Mouse (Mus musculus) myocyte (in vitro differentiated cells): ENCODE data around the gene Acsf3. TPM values are rescaled to one million over a fixed set of nuclear protein-coding genes. Genes with fewer than 3 reads are reported as not detected.

Source experiments
- H3K27me3 ChIP-seq: one replicate; pipeline ENCODE4 v1.6.1; 2011; ENCODE audit not compliant: control insufficient read depth, insufficient read depth, insufficient read length
- H3K36me3 ChIP-seq: one replicate; pipeline ENCODE4 v1.6.1; 2011; ENCODE audit not compliant: control insufficient read depth, insufficient read depth
- H3K4me2 ChIP-seq: one replicate; pipeline ENCODE4 v1.6.1; 2011; ENCODE audit warnings: low read depth, control low read depth
- H3K4me3 ChIP-seq: one replicate; pipeline ENCODE4 v1.5.1; 2011; ENCODE audit warnings: mild to moderate bottlenecking, control low read depth, moderate library complexity
- H3K79me2 ChIP-seq: one replicate; pipeline ENCODE4 v1.6.1; 2011; ENCODE audit not compliant: control insufficient read depth, insufficient read depth
- H3ac ChIP-seq: one replicate; pipeline ENCODE4 v1.6.1; 2011; ENCODE audit not compliant: control insufficient read depth, insufficient read length
- CEBPB ChIP-seq: IDR thresholded peaks from 2 replicates; pipeline ENCODE4 v1.6.1; 2011; ENCODE audit warnings: mild to moderate bottlenecking, moderate library complexity; ENCODE audit not compliant: poor library complexity, insufficient read depth, severe bottlenecking
- E2F4 ChIP-seq: IDR thresholded peaks from one replicate; pipeline ENCODE4 v1.6.1; 2011; ENCODE audit warnings: mild to moderate bottlenecking, control low read depth, moderate library complexity; ENCODE audit not compliant: insufficient read depth
- MAX ChIP-seq: IDR thresholded peaks from one replicate; pipeline ENCODE4 v1.6.1; 2011; ENCODE audit warnings: low read depth, mild to moderate bottlenecking, control low read depth
- MYOD1 ChIP-seq, 3 experiments: IDR thresholded peaks; one replicate each; pipeline ENCODE4 v1.6.1; 2011; ENCODE audit warnings: control low read depth in 2 of 3, low read depth in 2 of 3, mild to moderate bottlenecking in 2 of 3, moderate library complexity in 1 of 3; ENCODE audit not compliant: insufficient read length in 2 of 3, control insufficient read depth in 1 of 3
- MYOG ChIP-seq, 3 experiments: IDR thresholded peaks; one replicate each; pipeline ENCODE4 v1.6.1; 2011; ENCODE audit warnings: control low read depth in 2 of 3, low read depth in 2 of 3, mild to moderate bottlenecking in 2 of 3; ENCODE audit not compliant: insufficient read length in 2 of 3, control insufficient read depth in 1 of 3, insufficient read depth in 1 of 3
- POLR2A ChIP-seq: IDR thresholded peaks from one replicate; pipeline ENCODE4 v1.6.1; 2011; ENCODE audit warnings: low read depth, mild to moderate bottlenecking, control low read depth, moderate library complexity; ENCODE audit not compliant: insufficient read length
- POLR2AphosphoS2 ChIP-seq: IDR thresholded peaks from one replicate; pipeline ENCODE4 v1.6.1; 2011; ENCODE audit warnings: low read depth, control low read depth; ENCODE audit not compliant: insufficient read length
- REST ChIP-seq: IDR thresholded peaks from one replicate; pipeline ENCODE4 v1.6.1; 2011; ENCODE audit warnings: mild to moderate bottlenecking, control low read depth, moderate library complexity; ENCODE audit not compliant: insufficient read depth, insufficient read length
- SRF ChIP-seq: IDR thresholded peaks from one replicate; pipeline ENCODE4 v1.6.1; 2011; ENCODE audit warnings: low read depth; ENCODE audit not compliant: control insufficient read depth, insufficient read length
- TCF12 ChIP-seq: IDR thresholded peaks from one replicate; pipeline ENCODE4 v1.6.1; 2011; ENCODE audit warnings: mild to moderate bottlenecking, control low read depth; ENCODE audit not compliant: poor library complexity, insufficient read depth, severe bottlenecking
- TCF3 ChIP-seq: IDR thresholded peaks from one replicate; pipeline ENCODE4 v1.6.1; 2011; ENCODE audit warnings: low read depth, control low read depth; ENCODE audit not compliant: insufficient read length
- USF1 ChIP-seq: IDR thresholded peaks from one replicate; pipeline ENCODE4 v1.6.1; 2011; ENCODE audit warnings: low read depth, mild to moderate bottlenecking, control low read depth, moderate library complexity
- polyA plus RNA-seq: library from polyadenylated mRNA; unstranded; fragments of >200 nt; fragmentation: generic; extraction: Trizol; gene quantifications from one replicate; pipeline ENCODE4 v1.2.1, GENCODE M21; 2012; ENCODE audit warnings: missing spikeins

Gene Acsf3
- polyA plus RNA-seq, 1 experiment = 9.3 TPM

- no peak overlapping the region for H3ac ChIP-seq
- H3K36me3 ChIP-seq = no peaks in the 10 kb centered on the region
- H3K4me3 ChIP-seq = no peak overlapping the region
- peaks cover 88% of the 10 kb centered on the region for H3K27me3 ChIP-seq
- H3K79me2 ChIP-seq = no peaks in the 10 kb centered on the region
- H3K4me2 ChIP-seq = no peak overlapping the region
- TF ChIP-seq USF1 (no peak), REST (no peak)
These were observed 32.8 kb upstream of the Acsf3 start for GRCm38 (mm10) chr8:122742471-122742870.

- TF ChIP-seq USF1 (no peak), MYOG (IDR thresholded peaks at IDR 0.05; ENCODE audit: control insufficient read depth in 1 of 3, insufficient read depth in 1 of 3, insufficient read length in 2 of 3, low read depth in 2 of 3) (no peak), TCF3 (no peak), POLR2AphosphoS2 (no peak), SRF (no peak), REST (no peak), POLR2A (no peak), E2F4 (no peak), TCF12 (no peak), CEBPB (no peak), MAX (no peak), MYOD1 (IDR thresholded peaks at IDR 0.05; ENCODE audit: control insufficient read depth in 1 of 3, insufficient read length in 2 of 3, low read depth in 2 of 3) (no peak)
- no peaks in the 10 kb centered on the region for H3K36me3 ChIP-seq
- peaks cover 80% of the 10 kb centered on the region for H3K27me3 ChIP-seq
These were observed 30.1 kb upstream of the Acsf3 start for GRCm38 (mm10) chr8:122745022-122745749.

GRCm38 (mm10) chr8:122745750-122746275 lies 29.5 kb upstream of the Acsf3 start:
- Histone ChIP-seq H3K4me2 (peak overlapping the region; percentile 18), H3K79me2 (no peaks in the 10 kb centered on the region), H3ac (no peak overlapping the region), H3K4me3 (no peak overlapping the region), H3K27me3 (peaks cover 80% of the 10 kb centered on the region), H3K36me3 (no peaks in the 10 kb centered on the region)
- no peak for TF ChIP-seq POLR2AphosphoS2
- TF ChIP-seq TCF12 = no peak
- peak in 2 of 3 experiments; percentile 17 to 20 for TF ChIP-seq MYOD1 (IDR thresholded peaks at IDR 0.05; ENCODE audit: control insufficient read depth in 1 of 3, insufficient read length in 2 of 3, low read depth in 2 of 3)
- TF ChIP-seq SRF = no peak
- no peak for TF ChIP-seq CEBPB
- peak in 2 of 3 experiments; percentile 48 to 53 for TF ChIP-seq MYOG (IDR thresholded peaks at IDR 0.05; ENCODE audit: control insufficient read depth in 1 of 3, insufficient read depth in 1 of 3, insufficient read length in 2 of 3, low read depth in 2 of 3)

More at GRCm38 (mm10) chr8:122745022-122745749, 30.1 kb upstream of the Acsf3 start:
- H3K4me3 ChIP-seq = no peak overlapping the region
- H3K4me2 ChIP-seq = peak overlapping the region; percentile 18
- H3ac ChIP-seq = no peak overlapping the region
- no peaks in the 10 kb centered on the region for H3K79me2 ChIP-seq

GRCm38 (mm10) chr8:122746439-122746838 lies 28.8 kb upstream of the Acsf3 start:
- TF ChIP-seq TCF12 (peak; percentile 74), MYOG (IDR thresholded peaks at IDR 0.05; ENCODE audit: control insufficient read depth in 1 of 3, insufficient read depth in 1 of 3, insufficient read length in 2 of 3, low read depth in 2 of 3) (peak; percentile 45 to 89 (median 73)), TCF3 (peak; percentile 59), REST (no peak), CEBPB (no peak), MYOD1 (IDR thresholded peaks at IDR 0.05; ENCODE audit: control insufficient read depth in 1 of 3, insufficient read length in 2 of 3, low read depth in 2 of 3) (peak; percentile 12 to 89 (median 77))
- no peak overlapping the region for H3ac ChIP-seq

GRCm38 (mm10) chr8:122747825-122748224 lies 27.5 kb upstream of the Acsf3 start:
- no peaks in the 10 kb centered on the region for H3K36me3 ChIP-seq
- H3K79me2 ChIP-seq = no peaks in the 10 kb centered on the region
- no peak overlapping the region for H3K4me3 ChIP-seq
- TF ChIP-seq MAX (no peak), MYOD1 (IDR thresholded peaks at IDR 0.05; ENCODE audit: control insufficient read depth in 1 of 3, insufficient read length in 2 of 3, low read depth in 2 of 3) (no peak), E2F4 (no peak), POLR2AphosphoS2 (no peak)
- no peak overlapping the region for H3K4me2 ChIP-seq
- H3ac ChIP-seq = no peak overlapping the region
- H3K27me3 ChIP-seq = peaks cover 82% of the 10 kb centered on the region

More at GRCm38 (mm10) chr8:122746439-122746838, 28.8 kb upstream of the Acsf3 start:
- Histone ChIP-seq H3K4me3 (no peak overlapping the region), H3K36me3 (no peaks in the 10 kb centered on the region), H3K79me2 (no peaks in the 10 kb centered on the region), H3K4me2 (peak overlapping the region; percentile 18), H3K27me3 (peaks cover 82% of the 10 kb centered on the region)
